Mouse (Mus musculus) layer of hippocampus, postnatal 14 days (tissue): ENCODE results near the gene Wfdc12. TPM values are rescaled to one million over a fixed set of nuclear protein-coding genes. Genes with fewer than 3 reads are reported as not detected.
"Not testable (repeated sequence)": the region's sequence is repeated elsewhere in the genome, so short reads cannot be mapped to it uniquely, and the experiment has no call there.

Source experiments
- DNase-seq, 2 experiments: peaks; one replicate each; pipeline ENCODE4 v3.0.0; 2021 to 2022; ENCODE audit warnings: low spot score in 2 of 2, mixed read lengths in 1 of 2
- long read RNA-seq, 2 experiments: library from polyadenylated mRNA; stranded (forward); transcript quantifications; one replicate each; pipeline ENCODE4 v2.0.0; 2021
- total RNA-seq, 2 experiments: library from RNA; stranded (reverse); gene quantifications; 2 replicates each; pipeline ENCODE4 v1.2.3; 2021

Wfdc12 gene
- total RNA-seq: not detected
- long read RNA-seq, experiment 1: 0 reads
- long read RNA-seq, experiment 2: 0 reads

DNA sequence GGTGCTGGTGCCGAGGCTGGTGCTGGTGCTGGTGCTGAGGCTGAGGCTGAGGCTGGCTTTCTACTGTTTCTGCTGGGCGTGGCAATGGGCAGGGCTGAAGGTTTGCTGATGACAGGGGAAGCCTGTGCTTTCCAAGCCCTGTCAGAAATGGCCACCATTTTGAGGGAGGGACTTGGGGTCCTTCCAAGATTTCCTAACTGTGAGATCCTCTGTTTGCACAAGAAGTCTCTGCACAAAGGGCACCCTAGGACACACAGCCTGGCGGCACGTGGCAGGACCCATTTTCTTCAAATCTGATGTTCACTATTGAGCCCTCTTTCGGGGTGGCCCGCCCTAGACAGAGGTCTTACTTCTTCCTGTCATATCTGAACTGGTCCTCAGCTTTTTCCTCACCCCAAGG lies at the start of gene Wfdc12:
TSS of gene Wfdc12 (minus strand) at position 33 of the 400 bp plus-strand sequence.
- DNase-seq: no peak

DNA sequence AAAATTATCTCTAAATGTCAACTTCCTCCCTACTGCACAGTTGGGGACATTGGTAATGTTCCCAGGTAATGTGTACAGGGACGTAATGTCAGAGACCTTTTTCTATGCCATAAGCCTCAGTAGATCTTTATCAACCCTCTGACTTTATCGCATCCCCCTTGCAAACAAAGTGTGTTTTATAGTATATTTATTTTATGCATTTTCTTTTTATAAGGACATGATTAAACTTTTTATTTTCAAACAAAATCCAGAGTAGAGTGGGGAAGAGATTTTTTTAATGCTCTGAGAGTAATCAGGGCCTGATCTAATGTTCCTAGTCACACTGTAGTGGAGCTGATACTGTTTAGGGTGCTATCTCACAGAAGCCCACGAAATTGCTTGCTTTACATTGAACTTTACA lies 48.0 kb upstream of the Wfdc12 start, which contains the start of gene Svs2:
TSS of gene Svs2 (minus strand) at position 101 of the 400 bp plus-strand sequence.
- DNase-seq: no peak

DNA sequence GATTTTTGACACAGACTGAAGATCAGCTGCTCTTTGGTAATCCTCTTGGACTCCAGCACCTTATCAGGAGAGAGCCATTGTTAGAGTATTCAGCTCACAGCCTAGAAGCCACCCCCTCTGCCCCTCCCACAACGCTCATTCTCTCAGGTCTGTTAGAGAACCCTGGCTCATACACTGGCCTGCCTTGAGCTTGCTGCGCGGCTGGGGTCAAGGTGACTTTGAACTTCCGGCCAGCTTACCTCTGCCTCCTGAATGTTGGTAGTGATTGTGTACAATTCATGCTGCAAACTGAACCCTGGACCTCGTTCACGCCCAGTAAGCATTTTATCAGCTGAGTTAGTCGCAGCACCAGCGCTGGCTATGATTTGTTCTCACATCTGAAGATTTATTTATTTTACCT lies 42.3 kb upstream of the Wfdc12 start:
- DNase-seq: no peak

DNA sequence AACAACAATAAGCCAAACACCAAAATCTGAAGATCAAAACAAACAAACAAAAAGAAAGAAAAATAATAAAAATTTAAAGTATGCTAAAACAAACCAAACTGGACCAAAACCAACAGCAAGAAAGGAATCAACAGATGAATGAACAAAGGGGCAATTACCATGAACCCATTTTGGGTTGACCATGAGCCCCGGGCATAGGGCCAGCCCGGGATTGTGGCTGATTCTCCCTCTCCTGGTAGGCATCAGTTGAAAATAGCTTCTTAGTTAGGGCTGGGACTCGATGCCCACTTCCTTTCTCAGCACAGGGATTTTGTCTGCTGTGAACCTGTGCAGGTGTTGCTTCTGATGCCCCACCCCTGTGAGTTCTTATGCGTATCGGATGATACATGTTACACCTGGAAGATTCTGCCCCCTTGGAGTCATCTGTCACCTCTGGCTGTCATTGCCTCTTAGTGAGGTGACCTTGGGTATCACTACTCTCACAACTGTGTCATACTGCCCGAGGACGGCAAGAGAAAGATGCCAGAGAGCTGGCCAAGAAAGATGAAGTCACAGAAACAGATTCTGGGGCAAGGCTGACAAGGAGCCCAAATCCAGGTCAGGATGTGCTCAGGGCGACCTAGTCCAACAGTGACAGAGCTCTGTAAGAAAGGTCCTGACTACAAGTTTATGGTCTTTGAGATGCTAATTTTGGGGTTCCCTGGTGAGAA lies 38.1 kb upstream of the Wfdc12 start:
- DNase-seq: no peak

DNA sequence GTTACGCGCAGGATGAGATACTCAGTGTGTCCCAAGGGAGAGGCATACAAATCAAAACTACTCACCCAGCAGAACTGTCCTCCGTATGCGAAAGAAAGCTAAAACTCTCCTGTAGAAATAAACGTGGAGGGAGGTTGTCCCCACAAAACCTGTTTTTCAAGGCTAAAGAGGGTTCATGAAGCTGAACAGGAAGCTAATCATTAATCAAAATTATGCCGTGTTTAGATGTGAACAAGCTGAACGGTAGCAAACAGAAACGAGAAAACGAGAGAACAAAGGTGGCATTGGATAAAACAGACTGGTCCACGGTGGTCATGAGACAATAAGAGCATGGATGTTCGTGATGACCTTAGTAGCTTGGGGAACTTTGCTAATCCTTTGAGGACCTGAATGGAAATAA lies 31.1 kb upstream of the Wfdc12 start, which contains the start of gene Wfdc15b:
TSS of gene Wfdc15b (minus strand) at position 139 of the 400 bp plus-strand sequence.
- DNase-seq: no peak

DNA sequence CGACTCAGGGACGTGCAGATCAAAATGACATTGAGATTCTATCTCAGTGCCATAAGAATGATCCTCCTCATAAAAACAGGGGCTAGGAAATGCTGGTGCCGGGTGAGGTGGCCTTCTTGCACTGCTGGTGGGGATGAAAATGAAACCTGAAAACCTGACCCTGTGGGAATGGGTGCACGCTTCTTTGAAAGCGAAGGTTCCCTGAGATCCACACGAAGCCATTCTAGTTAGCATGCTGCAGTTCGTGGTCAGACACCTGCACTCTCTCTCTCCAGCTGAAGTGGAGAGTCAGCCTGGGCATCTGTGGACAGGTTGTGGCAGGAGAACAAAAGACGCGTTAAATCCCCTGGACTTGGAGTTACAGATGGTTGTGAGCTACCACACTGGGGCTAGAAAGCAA lies 28.9 kb upstream of the Wfdc12 start:
- no peak for DNase-seq

DNA sequence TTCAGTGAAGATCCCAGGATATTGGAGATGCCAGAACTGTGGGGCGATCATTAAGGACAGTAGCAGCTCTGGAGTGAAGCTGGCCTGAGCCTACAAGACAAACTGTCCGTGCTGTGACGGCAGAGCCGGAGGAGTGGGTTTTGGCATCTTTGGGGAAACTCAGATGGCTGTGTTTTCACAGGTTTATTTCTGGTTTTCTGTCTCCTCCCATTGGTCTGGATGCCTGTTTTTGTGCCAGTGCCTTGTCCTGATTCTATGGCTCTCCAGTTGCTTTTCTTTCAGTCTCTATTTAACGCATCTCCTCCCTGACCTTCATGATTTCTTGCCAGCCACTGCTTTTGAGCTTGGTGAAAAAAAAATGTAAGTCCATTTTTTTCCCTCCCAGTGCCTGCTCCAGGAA lies 22.3 kb upstream of the Wfdc12 start:
- DNase-seq: no peak

DNA sequence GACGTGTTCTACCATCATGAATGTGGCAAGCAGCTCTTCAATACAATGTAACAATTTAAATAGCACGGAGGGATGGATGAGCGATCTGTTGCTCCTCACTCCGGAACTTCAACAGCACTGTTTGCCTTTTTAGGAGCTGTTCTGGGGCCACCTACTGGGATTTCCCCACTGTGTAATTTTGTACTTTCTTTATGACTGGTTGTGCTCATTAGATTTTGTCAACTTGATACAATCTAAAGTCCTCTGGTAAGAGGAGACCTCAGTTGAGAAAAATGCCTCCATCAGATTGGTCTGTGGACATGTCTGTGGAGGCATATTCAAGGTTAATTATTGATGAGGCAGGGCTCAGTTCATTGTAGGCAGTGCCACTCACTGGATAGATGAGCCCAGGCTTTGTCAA lies 20.5 kb upstream of the Wfdc12 start:
- no peak for DNase-seq

DNA sequence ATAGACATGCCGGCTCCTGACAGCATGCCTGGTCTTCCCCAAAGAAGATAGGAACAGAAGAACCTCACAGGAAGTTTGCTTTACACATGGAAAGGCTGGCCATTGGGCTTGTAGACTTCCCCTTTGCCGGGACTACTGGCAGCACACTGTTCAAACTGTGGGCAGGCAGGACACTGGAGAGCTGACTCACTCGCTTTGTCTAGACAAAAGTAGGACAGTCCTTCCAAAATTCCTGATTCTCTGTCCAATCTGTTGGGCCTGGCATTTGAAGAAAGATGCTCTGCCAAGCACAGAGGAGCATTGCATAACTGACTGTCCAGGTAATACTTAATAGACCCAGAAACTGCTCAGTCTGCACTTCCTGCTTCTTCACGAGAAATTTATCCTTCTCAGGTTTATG lies 16.3 kb upstream of the Wfdc12 start:
- DNase-seq: no peak

DNA sequence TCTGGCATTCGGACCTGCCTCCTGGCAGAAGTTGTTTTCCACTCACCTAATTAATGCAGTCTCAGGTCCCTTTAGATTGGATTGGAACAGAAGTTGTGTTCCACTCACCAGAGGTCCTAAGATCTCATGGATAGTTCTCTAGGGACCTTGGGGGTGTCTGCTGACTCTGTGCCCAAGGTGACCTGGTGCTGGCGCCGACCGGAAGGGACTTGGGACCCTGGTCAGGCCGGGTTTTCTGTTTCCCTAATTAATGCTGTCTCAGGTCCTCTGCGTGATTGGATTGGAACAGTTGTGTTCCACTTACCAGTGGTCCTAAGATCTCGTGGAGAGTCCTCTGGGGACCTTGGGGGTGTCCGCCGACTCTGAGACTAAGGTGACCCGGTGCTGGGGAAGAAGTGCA lies 15.6 kb upstream of the Wfdc12 start:
- not testable (repeated sequence) for DNase-seq

DNA sequence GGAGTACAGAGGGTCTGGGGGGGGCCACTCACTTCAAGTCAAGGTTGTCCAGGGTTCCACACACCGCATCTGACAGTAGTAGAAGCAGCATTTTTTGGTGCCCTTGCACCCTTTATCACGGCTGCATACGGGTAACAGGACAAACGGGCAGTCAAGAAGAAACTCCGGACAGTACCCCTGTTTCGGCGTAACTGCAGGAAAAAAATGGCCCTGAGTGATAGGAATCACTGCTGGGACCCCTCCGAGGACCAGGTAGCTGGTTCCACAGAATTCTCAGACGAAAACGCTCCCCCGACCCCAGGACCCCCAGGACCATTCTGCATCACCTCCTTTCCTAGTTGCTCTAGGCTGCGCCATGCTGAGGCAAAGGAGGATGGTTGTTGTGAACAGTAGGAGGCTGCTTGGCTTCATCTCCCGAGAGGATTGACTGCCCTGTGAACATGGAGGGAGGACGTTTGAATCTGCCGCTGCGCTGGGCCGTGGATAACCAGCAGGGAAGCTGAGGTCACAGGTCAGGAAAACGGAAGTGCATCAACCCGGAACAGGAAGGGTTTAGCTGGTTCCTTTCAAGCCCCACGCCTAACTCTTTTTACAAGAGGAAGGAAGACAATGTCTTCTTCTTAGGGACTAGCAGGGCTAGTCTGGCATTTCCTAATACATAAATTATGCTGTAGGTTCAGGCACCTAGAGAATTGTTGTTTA lies 9.4 kb upstream of the Wfdc12 start, which contains the start of gene Wfdc15a:
TSS of gene Wfdc15a (minus strand) at position 505 of the 702 bp plus-strand sequence.
- DNase-seq: no peak

DNA sequence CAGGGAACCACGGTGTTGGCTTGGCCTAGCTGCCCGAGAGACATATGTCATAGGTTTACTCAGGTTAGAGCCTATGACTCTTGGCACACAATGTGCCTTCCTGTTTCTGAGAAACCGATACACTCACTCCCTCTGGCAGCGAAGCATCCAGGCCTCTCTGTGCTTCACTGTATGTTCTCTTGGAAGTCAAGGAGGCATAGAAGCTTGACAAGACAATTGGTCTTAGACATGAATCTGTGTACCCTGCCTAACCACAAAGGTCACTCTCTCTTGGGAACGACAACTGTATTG lies 6.2 kb upstream of the Wfdc12 start:
- no peak for DNase-seq

DNA sequence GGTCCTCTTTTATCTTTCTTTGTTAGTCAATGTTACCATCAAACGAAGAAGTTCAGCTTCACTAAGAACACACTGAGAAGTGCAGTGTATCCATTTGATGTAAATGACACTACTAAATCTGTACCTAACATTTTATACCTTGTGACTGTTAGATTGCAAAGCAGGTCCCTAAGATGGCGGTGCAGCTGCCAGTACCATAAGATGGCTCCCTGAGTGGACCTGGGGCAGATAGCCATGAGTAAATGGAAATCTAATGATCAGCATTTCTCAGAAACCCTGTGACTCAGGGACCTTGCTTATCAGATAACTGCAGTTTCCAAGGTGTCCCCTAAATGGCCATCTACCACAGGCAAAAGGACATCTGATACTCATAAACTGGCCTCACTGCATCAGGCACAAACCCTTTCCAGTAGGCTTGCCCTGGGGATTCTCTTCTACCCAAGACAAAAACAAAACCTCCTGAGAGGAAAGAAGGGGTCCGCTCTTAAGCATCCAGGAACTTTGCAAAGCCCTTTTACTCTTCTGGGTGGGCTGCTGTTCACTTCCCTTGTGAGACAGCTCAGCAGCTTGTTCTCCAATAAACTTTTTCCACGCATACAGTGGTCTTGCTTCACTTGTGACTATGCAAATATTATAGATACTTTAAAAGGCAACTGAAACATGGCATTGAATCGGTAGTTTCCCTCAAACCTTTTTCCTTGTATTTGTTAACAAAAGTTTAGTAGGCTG lies 5.7 kb upstream of the Wfdc12 start:
- no peak for DNase-seq

DNA sequence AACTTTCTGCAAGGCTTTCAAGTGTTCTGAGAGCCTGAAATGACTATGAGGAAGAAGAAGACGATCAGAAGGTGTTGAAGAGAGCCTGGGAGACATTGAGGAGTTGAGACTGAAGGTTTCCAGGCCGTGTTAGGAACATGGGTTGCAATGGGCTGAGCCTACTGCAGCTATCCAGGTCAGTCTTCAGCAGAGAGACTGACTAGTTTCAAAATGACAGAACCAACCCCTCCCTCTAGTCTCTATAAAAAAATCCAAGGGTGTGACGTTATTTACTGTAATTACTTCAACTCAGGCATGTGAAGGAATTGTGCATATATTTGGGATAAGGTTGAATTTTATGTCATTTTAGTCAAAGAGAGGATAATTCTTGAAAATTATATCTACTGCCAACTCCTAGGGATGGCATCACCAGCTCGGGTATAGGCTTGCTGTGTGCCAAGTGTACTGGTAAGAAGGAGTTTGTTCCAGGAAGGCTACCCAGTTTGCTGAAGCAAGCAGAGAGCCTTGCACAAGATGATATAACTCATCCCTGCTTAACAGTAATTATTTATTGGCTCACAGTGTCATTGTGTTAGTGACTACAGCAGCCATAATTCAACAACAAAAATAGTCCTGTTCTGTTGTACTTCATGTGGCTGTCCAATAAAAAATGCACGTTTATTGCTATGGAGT lies 4.7 kb upstream of the Wfdc12 start:
- DNase-seq: no peak

DNA sequence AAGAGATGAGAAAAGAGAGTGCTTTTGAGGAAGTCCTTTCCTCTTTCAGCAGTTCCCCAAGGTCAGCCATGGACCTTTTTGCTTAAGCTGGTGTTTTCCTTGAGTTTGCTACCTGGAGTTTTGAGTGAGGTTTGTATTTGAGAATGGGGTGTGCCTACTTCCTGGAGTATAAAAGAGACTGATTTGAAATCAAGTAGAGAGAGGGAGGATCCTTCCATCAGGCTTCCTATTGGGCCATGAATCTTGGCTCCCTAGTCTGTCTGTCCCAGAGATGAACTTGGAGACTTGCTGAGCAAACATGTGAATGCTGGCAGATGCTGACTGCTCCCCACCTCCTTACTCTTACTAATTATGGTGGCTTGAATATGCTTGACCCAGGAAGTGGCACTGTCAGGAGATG lies 1.9 kb upstream of the Wfdc12 start:
- DNase-seq: no peak

DNA sequence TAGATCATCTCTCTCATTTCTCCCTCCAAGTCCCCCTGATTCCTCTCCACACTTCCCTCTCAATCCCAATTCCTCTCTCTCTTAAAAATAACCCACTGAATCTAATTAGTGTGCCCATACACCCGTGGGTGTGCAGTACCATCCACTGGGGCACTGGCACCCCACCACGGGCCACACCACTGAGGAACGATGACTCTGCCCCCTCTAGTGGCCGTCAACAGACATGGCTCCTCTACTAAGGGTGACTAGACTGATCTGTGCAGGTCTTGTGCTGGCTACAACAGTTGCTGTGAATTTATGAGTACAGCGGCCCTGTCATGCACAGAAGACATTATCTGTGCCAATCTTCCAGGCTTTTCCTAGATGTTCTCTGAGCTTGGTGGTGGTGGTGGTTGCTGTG lies 1.7 kb downstream of the Wfdc12 start:
- no peak for DNase-seq

DNA sequence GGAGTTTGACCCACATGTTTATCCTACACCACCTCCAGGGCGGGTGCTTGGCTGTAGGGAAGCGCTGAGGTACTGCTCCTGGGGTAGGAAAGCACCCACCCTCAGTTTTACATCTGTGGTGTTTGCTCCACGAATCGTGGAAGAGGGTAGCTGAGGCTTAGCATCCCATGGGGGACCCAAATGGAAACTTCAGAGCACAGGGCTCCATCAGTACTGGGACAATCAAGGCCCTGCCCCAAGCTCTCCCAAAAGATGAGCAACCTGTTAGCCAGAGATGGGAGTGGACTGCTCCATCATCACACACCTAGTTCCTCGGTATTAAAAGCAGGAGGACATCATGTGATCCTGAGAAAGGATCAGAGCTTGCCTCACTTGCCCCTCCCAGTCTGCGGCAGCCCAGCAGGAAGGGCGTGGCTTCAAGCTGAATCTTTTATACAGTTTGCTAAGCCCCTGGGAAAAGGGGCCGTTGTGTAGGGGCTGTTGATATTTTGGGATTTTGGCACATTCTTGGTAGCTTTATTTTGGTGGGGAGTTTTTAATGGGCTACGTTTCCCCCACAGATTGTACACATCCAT lies 6.2 kb downstream of the Wfdc12 start:
- no peak for DNase-seq

DNA sequence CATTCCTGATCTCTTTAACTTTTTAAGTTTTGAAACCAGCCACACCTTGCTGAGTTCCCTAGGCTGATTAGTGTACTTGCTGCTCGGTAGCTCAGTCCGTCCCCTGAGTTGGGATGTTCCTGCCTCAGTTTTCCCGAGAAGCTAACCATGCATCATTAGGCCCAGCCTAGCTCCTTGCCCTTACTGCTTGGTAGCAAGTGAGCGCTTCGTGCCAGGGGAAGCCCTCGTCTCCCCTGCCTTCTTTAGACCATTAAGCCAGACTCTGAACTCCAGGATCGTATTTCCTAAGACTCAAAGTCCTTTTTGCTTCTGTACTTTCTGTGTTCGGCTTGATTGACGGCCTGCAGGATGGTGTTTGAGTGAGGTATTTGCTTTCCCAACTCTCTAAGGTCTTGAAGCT lies 7.1 kb downstream of the Wfdc12 start:
- no peak for DNase-seq

DNA sequence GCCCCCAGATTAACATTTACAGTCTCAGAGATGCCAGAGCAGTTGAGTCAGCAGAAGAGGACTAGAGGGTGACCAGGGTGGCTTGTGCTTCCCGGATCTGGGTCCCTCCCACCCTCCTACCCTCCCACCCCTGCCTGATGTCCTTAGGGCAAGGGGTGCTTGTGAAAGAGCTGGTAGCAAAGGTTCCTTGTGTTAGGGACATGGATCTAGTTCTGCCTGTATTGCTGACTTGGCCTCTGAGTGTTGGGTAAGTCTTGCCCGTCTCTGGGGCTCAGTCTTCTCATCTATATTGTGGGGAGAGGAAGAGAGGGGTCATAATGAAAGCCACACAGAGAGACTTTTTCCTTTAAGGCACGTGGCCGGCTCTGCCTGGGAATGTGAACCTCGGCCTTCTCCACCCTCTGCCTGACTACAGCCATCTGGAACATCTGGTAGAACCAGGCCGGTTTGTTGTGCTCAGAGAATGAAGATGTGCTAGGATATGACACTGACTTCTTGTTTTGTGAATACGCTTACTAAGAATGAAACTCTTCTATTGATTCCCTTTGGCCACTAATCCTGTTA lies 7.6 kb downstream of the Wfdc12 start, which contains the start of gene Wfdc5:
TSS of gene Wfdc5 (minus strand) at position 51 of the 564 bp plus-strand sequence.
- DNase-seq: no peak

DNA sequence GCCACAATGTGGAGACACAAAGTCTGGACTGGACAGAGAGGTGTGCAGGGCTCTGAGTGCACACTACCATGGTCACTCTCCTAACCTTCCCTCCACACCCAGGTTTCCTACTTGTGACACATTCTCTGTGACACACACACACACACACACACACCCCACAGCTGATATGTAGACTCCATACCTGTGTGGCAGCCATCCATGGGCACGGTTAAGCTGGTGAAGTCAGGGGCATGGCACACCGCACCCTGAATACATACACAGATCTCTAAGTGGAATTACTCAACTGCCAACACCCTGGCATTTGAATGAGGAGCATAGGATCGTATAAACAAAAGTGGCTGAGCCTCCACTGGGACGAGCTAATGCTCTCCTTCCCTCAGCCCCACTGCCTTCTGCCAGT lies 9.6 kb downstream of the Wfdc12 start:
- DNase-seq: no peak

DNA sequence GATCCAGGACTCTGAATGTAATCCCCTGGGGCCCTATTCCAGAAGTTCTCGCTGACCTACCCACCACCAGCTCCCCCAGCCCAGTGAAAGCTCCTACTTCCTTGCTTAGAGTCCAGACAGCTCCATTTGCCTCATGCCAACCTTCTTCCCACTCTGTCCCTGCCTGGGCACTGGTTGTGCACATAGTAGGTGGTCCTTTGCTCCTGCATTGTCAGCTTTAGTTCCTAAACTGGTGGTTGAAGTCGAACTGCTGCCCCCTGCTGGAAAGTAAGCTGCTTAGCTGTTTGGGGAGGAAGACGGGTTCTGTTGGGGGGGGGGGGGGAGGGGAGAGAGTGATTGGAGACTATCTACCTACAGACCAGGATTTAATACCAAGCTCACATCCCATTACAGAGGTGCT lies 10.3 kb downstream of the Wfdc12 start:
- DNase-seq: no peak
